Mouse (Mus musculus) liver, embryonic 13.5 days (tissue): Measurements from ENCODE around the gene Gm10271. TPM values are rescaled to one million over a fixed set of nuclear protein-coding genes. Genes with fewer than 3 reads are reported as not detected.

Source experiments
- ATAC-seq: fragments of 200-750 bp; cut with Nextera tagmentation; 2 replicates; pipeline ENCODE4 v1.8.0; 2017; ENCODE audit warnings: low read depth, mild to moderate bottlenecking, moderate number of reproducible peaks, moderate library complexity
- DNase-seq: peaks from one replicate; pipeline ENCODE4 v3.0.0; 2022
- H3K27ac ChIP-seq: fragments of 300-500 bp; sonication (generic); 2 replicates; pipeline ENCODE4 v1.5.1; 2015; ENCODE audit warnings: moderate library complexity, mild to moderate bottlenecking, inconsistent platforms
- H3K27me3 ChIP-seq: fragments of 300-500 bp; sonication (generic); 2 replicates; pipeline ENCODE4 v1.6.1; 2015; ENCODE audit warnings: mild to moderate bottlenecking, inconsistent platforms
- H3K36me3 ChIP-seq: fragments of 300-500 bp; sonication (generic); 2 replicates; pipeline ENCODE4 v1.6.1; 2015; ENCODE audit warnings: mild to moderate bottlenecking, inconsistent platforms
- H3K4me1 ChIP-seq: fragments of 300-500 bp; sonication (generic); replicated peaks from 2 replicates; pipeline ENCODE4 v1.6.1; 2015; ENCODE audit warnings: inconsistent platforms
- H3K4me2 ChIP-seq: fragments of 300-500 bp; sonication (generic); 2 replicates; pipeline ENCODE4 v1.6.1; 2015; ENCODE audit warnings: inconsistent platforms, mild to moderate bottlenecking, moderate library complexity
- H3K4me3 ChIP-seq: fragments of 300-500 bp; sonication (generic); replicated peaks from 2 replicates; pipeline ENCODE4 v1.5.1; 2015; ENCODE audit warnings: mild to moderate bottlenecking, inconsistent platforms
- H3K9ac ChIP-seq: fragments of 300-500 bp; sonication (generic); 2 replicates; pipeline ENCODE4 v1.6.1; 2015; ENCODE audit warnings: mild to moderate bottlenecking, inconsistent platforms
- H3K9me3 ChIP-seq: fragments of 300-500 bp; sonication (generic); replicated peaks from 2 replicates; pipeline ENCODE4 v1.6.1; 2016; ENCODE audit warnings: inconsistent platforms
- WGBS: fragments of 180-500 bp; shearing (Covaris S2); methylation state at CpG from one replicate; pipeline ENCODE4 v1.1.7; 2015; ENCODE audit not compliant: insufficient replicate concordance; 5-methylcytosine and 5-hydroxymethylcytosine counted together
- polyA plus RNA-seq: library from polyadenylated mRNA; unstranded; fragments of >200 nt; fragmentation: Nextera tagmentation; extraction: Ambion mirVana; gene quantifications from 2 replicates; pipeline ENCODE4 v1.2.1, GENCODE M21; 2015

Gm10271 gene
- polyA plus RNA-seq, 1 experiment from 2014 or later: not detected

GRCm38 (mm10) chr10:116930936-116931335 lies 41.5 kb downstream of the Gm10271 start:
- Histone ChIP-seq H3K36me3 (peaks cover 11% of the 10 kb centered on the region), H3K4me1 (peaks cover 4% of the 10 kb centered on the region; the same call in 1 of the 2 replicates), H3K9ac (no peak overlapping the region), H3K27ac (no peak overlapping the region), H3K27me3 (no peaks in the 10 kb centered on the region), H3K4me2 (no peak overlapping the region), H3K9me3 (no peaks in the 10 kb centered on the region), H3K4me3 (no peak overlapping the region)
- DNase-seq: no peak
- WGBS: 69% methylated on average over 6 of the region's 7 CpGs
- ATAC-seq: no peak

- ATAC-seq: no peak
- Histone ChIP-seq H3K27ac (no peak overlapping the region), H3K27me3 (no peaks in the 10 kb centered on the region), H3K4me3 (no peak overlapping the region), H3K9me3 (no peaks in the 10 kb centered on the region), H3K36me3 (peaks cover 13% of the 10 kb centered on the region), H3K4me2 (no peak overlapping the region), H3K4me1 (peaks cover 4% of the 10 kb centered on the region; the same call in 1 of the 2 replicates), H3K9ac (no peak overlapping the region)
- WGBS: 35% methylated on average over 7 of the region's 7 CpGs
- no peak for DNase-seq
Observed at GRCm38 (mm10) chr10:116930506-116930905, 41.9 kb downstream of the Gm10271 start.

- ATAC-seq: no peak
- H3K9me3 ChIP-seq: no peaks in the 10 kb centered on the region
- H3K36me3 ChIP-seq: peaks cover 27% of the 10 kb centered on the region
- DNase-seq: no peak
- no peak overlapping the region for H3K27ac ChIP-seq
- no peaks in the 10 kb centered on the region for H3K27me3 ChIP-seq
- H3K4me2 ChIP-seq: no peak overlapping the region
- WGBS: 89% methylated on average over 3 of the region's 3 CpGs
- H3K9ac ChIP-seq: no peak overlapping the region
- H3K4me1 ChIP-seq: peaks cover 4% of the 10 kb centered on the region; the same call in 1 of the 2 replicates
- H3K4me3 ChIP-seq: no peak overlapping the region
Observed at GRCm38 (mm10) chr10:116928826-116929225, 43.6 kb downstream of the Gm10271 start.

GRCm38 (mm10) chr10:116926428-116927113 lies 45.8 kb downstream of the Gm10271 start:
- H3K9ac ChIP-seq: no peak overlapping the region
- no peaks in the 10 kb centered on the region for H3K27me3 ChIP-seq
- DNase-seq (no peak), ATAC-seq (no peak)
- WGBS: 77% methylated on average over 11 of the region's 11 CpGs
- peaks cover 33% of the 10 kb centered on the region for H3K36me3 ChIP-seq
- H3K4me3 ChIP-seq: no peak overlapping the region
- no peaks in the 10 kb centered on the region for H3K9me3 ChIP-seq
- H3K27ac ChIP-seq: no peak overlapping the region
- peaks cover 4% of the 10 kb centered on the region; the same call in 1 of the 2 replicates for H3K4me1 ChIP-seq
- H3K4me2 ChIP-seq: no peak overlapping the region

- 84% methylated on average over 19 of the region's 19 CpGs for WGBS
- H3K36me3 ChIP-seq: peaks cover 27% of the 10 kb centered on the region
- no peak overlapping the region for H3K9ac ChIP-seq
Observed at GRCm38 (mm10) chr10:116923651-116924495, 48.5 kb downstream of the Gm10271 start.

GRCm38 (mm10) chr10:116922161-116922560 lies 50.2 kb downstream of the Gm10271 start:
- no peak overlapping the region for H3K4me3 ChIP-seq
- H3K9ac ChIP-seq: no peak overlapping the region
- no peak overlapping the region for H3K4me2 ChIP-seq
- H3K27me3 ChIP-seq: no peaks in the 10 kb centered on the region
- H3K9me3 ChIP-seq: no peaks in the 10 kb centered on the region
- DNase-seq: no peak
- 89% methylated on average over 15 of the region's 15 CpGs for WGBS
- no peak overlapping the region for H3K27ac ChIP-seq
- ATAC-seq: no peak
- no peaks in the 10 kb centered on the region for H3K4me1 ChIP-seq
- peaks cover 29% of the 10 kb centered on the region for H3K36me3 ChIP-seq

More at GRCm38 (mm10) chr10:116923651-116924495, 48.5 kb downstream of the Gm10271 start:
- no peaks in the 10 kb centered on the region for H3K9me3 ChIP-seq
- ATAC-seq (no peak), DNase-seq (no peak)
- H3K4me2 ChIP-seq: no peak overlapping the region
- H3K4me3 ChIP-seq: no peak overlapping the region
- H3K4me1 ChIP-seq: no peaks in the 10 kb centered on the region
- H3K27me3 ChIP-seq: no peaks in the 10 kb centered on the region
- H3K27ac ChIP-seq: no peak overlapping the region

GRCm38 (mm10) chr10:116921416-116921815 lies 51.0 kb downstream of the Gm10271 start:
- Histone ChIP-seq H3K27me3 (no peaks in the 10 kb centered on the region), H3K4me1 (no peaks in the 10 kb centered on the region), H3K4me3 (no peak overlapping the region), H3K9ac (no peak overlapping the region), H3K9me3 (no peaks in the 10 kb centered on the region), H3K36me3 (peaks cover 29% of the 10 kb centered on the region), H3K27ac (no peak overlapping the region), H3K4me2 (no peak overlapping the region)
- WGBS: 84% methylated on average over 15 of the region's 15 CpGs
- DNase-seq (no peak), ATAC-seq (no peak)

- no peak overlapping the region for H3K9ac ChIP-seq
- ATAC-seq (no peak), DNase-seq (no peak)
- no peaks in the 10 kb centered on the region for H3K4me1 ChIP-seq
- peaks cover 28% of the 10 kb centered on the region for H3K36me3 ChIP-seq
- whole genome bisulfite sequencing: 88% methylated on average over 8 of the region's 8 CpGs
- H3K9me3 ChIP-seq: no peaks in the 10 kb centered on the region
- no peaks in the 10 kb centered on the region for H3K27me3 ChIP-seq
- no peak overlapping the region for H3K27ac ChIP-seq
- no peak overlapping the region for H3K4me3 ChIP-seq
- H3K4me2 ChIP-seq: no peak overlapping the region
Observed at GRCm38 (mm10) chr10:116920641-116921040, 51.8 kb downstream of the Gm10271 start.

- H3K36me3 ChIP-seq: peaks cover 22% of the 10 kb centered on the region
- 78% methylated on average over 25 of the region's 25 CpGs for WGBS
- no peak for ATAC-seq
Observed at GRCm38 (mm10) chr10:116919368-116920317, 52.8 kb downstream of the Gm10271 start.

GRCm38 (mm10) chr10:116916581-116916980 lies 55.8 kb downstream of the Gm10271 start:
- DNase-seq: no peak
- H3K4me2 ChIP-seq: no peak overlapping the region
- H3K9ac ChIP-seq: no peak overlapping the region
- H3K9me3 ChIP-seq: no peaks in the 10 kb centered on the region
- H3K27me3 ChIP-seq: no peaks in the 10 kb centered on the region
- no peak for ATAC-seq
- WGBS: 64% methylated on average over 8 of the region's 8 CpGs
- H3K4me3 ChIP-seq: no peak overlapping the region
- H3K36me3 ChIP-seq: peaks cover 16% of the 10 kb centered on the region
- H3K4me1 ChIP-seq: 0 out of 2 replicates have a peak, but pooled peaks cover 2% of the 10 kb centered on the region
- H3K27ac ChIP-seq: no peak overlapping the region

More at GRCm38 (mm10) chr10:116919368-116920317, 52.8 kb downstream of the Gm10271 start:
- H3K9me3 ChIP-seq: no peaks in the 10 kb centered on the region
- no peak overlapping the region for H3K4me3 ChIP-seq
- H3K27ac ChIP-seq: no peak overlapping the region
- DNase-seq: no peak
- no peaks in the 10 kb centered on the region for H3K4me1 ChIP-seq
- no peak overlapping the region for H3K9ac ChIP-seq
- H3K27me3 ChIP-seq: no peaks in the 10 kb centered on the region
- H3K4me2 ChIP-seq: no peak overlapping the region

- Histone ChIP-seq H3K27me3 (no peaks in the 10 kb centered on the region), H3K36me3 (peaks cover 23% of the 10 kb centered on the region), H3K4me2 (no peak overlapping the region), H3K9me3 (no peaks in the 10 kb centered on the region), H3K4me1 (peaks cover 5% of the 10 kb centered on the region), H3K27ac (no peak overlapping the region), H3K9ac (no peak overlapping the region), H3K4me3 (no peak overlapping the region)
- DNase-seq (no peak), ATAC-seq (no peak)
- 76% methylated on average over 8 of the region's 8 CpGs for WGBS
Observed at GRCm38 (mm10) chr10:116915286-116915685, 57.1 kb downstream of the Gm10271 start.
